Mouse (Mus musculus): ENCODE data around the gene 4933434E20Rik. TPM values are rescaled to one million over a fixed set of nuclear protein-coding genes. Genes with fewer than 3 reads are reported as not detected.

4933434E20Rik gene
- polyA plus RNA-seq, 1 experiment from 2014 or later, result 185 TPM

DNA sequence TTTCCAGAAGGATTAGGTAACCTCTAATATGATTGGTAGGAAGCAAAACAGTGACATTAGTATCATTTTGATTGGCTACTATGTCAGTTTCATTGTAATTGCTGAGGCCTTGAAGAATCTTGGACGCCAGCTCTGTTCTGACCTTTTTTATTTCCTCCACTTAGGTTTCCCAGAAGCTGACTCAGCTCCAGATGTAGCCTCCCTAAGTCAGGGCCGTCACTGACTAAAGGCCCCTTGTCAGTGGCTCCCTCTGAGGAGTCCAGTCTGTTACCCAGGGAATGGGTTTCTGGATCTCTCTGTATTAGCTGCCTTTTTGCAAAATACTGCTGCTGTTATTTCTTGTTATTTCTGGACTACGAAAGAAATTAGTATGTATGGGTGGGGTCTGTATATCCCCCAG, 64.1 kb downstream of the 4933434E20Rik start:
- H3K9me3 ChIP-seq, result no peaks in the 10 kb centered on the region
- 77% methylated on average over 3 of the region's 3 CpGs for WGBS

More for the DNA sequence above, 64.1 kb downstream of the 4933434E20Rik start:
- Histone ChIP-seq H3K27ac (no peak overlapping the region), H3K4me1 (no peaks in the 10 kb centered on the region), H3K4me3 (no peak overlapping the region), H3K27me3 (ENCODE audit: insufficient read depth, poor library complexity, severe bottlenecking) (no peaks in the 10 kb centered on the region), H3K36me3 (no peaks in the 10 kb centered on the region)
- no peak for DNase-seq (ENCODE audit: low spot score)

MicroRNA genes within 50 kb of the gene (microRNA counts, 519-probe panel; counts per million panel counts)
- microRNA mmu-miR-190b, result not detected

Small RNA genes within 50 kb of the gene (microRNA-seq; reads per million reads assigned to microRNA genes)
- 16.2 reads per million, percentile 30 among the genes with 10 or more reads in this experiment for gene Mir190b
- not detected for gene Mir7669

Other genes with a start within 250 kb of the 4933434E20Rik start
- 5.4 and 5.9 TPM in 2 replicates for gene She, start 220.3 kb upstream of the 4933434E20Rik start, polyA plus RNA-seq (2016; fragmentation: Nextera tagmentation; extraction: Ambion mirVana)
- gene Il6ra, start 138.4 kb upstream of the 4933434E20Rik start, polyA plus RNA-seq (2016; fragmentation: Nextera tagmentation; extraction: Ambion mirVana), result 0.28 and 0.48 TPM in 2 replicates
- gene Atp8b2, start 88.1 kb upstream of the 4933434E20Rik start, polyA plus RNA-seq (2016; fragmentation: Nextera tagmentation; extraction: Ambion mirVana), result 15.3 and 17.7 TPM in 2 replicates
- 114 and 150 TPM in 2 replicates for gene Hax1, start 52.9 kb upstream of the 4933434E20Rik start, polyA plus RNA-seq (2016; fragmentation: Nextera tagmentation; extraction: Ambion mirVana)
- 174 and 197 TPM in 2 replicates for gene Ubap2l, start 992 bp downstream of the 4933434E20Rik start, polyA plus RNA-seq (2016; fragmentation: Nextera tagmentation; extraction: Ambion mirVana)
- gene Tpm3, start 21.0 kb downstream of the 4933434E20Rik start, polyA plus RNA-seq (2016; fragmentation: Nextera tagmentation; extraction: Ambion mirVana), result 391 and 489 TPM in 2 replicates
- 0.46 and 0.48 TPM in 2 replicates for gene Nup210l, start 52.5 kb downstream of the 4933434E20Rik start, polyA plus RNA-seq (2016; fragmentation: Nextera tagmentation; extraction: Ambion mirVana)
- 807 and 845 TPM in 2 replicates for gene Rps27, start 162.0 kb downstream of the 4933434E20Rik start, polyA plus RNA-seq (2016; fragmentation: Nextera tagmentation; extraction: Ambion mirVana)
- gene Rab13, start 162.1 kb downstream of the 4933434E20Rik start, polyA plus RNA-seq (2016; fragmentation: Nextera tagmentation; extraction: Ambion mirVana), result 27.9 and 29.2 TPM in 2 replicates
- 75.1 and 92.0 TPM in 2 replicates for gene Jtb, start 180.0 kb downstream of the 4933434E20Rik start, polyA plus RNA-seq (2016; fragmentation: Nextera tagmentation; extraction: Ambion mirVana)
- 2.1 and 2.2 TPM in 2 replicates for gene Creb3l4, start 191.9 kb downstream of the 4933434E20Rik start, polyA plus RNA-seq (2016; fragmentation: Nextera tagmentation; extraction: Ambion mirVana)
- 51.3 and 79.6 TPM in 2 replicates for gene Slc39a1, start 196.5 kb downstream of the 4933434E20Rik start, polyA plus RNA-seq (2016; fragmentation: Nextera tagmentation; extraction: Ambion mirVana)
- gene Crtc2, start 202.5 kb downstream of the 4933434E20Rik start, polyA plus RNA-seq (2016; fragmentation: Nextera tagmentation; extraction: Ambion mirVana), result 14.4 and 21.6 TPM in 2 replicates
- 4.6 and 7.0 TPM in 2 replicates for gene Dennd4b, start 213.5 kb downstream of the 4933434E20Rik start, polyA plus RNA-seq (2016; fragmentation: Nextera tagmentation; extraction: Ambion mirVana)
- 10.6 and 11.8 TPM in 2 replicates for gene Gatad2b, start 241.5 kb downstream of the 4933434E20Rik start, polyA plus RNA-seq (2016; fragmentation: Nextera tagmentation; extraction: Ambion mirVana)